Mouse (Mus musculus): ENCODE data around the gene Rnaseh1. TPM values are rescaled to one million over a fixed set of nuclear protein-coding genes. Genes with fewer than 3 reads are reported as not detected.

The Rnaseh1 gene
- 10.1 and 10.5 TPM in 2 replicates for polyA plus RNA-seq (2015; fragmentation: Nextera tagmentation; extraction: Ambion mirVana)

GRCm38 (mm10) chr12:28649141-28650110, at the start of gene Rnaseh1:
Gene Rnaseh1 (plus strand): TSS chr12:28649602.
- Histone ChIP-seq H3K9me3 (replicated peaks; ENCODE audit: control insufficient read depth, low read length) (no peaks in the 10 kb centered on the region), H3K9ac (ENCODE audit: low read depth, low read length) (peak within 1 kb of the TSS; percentile 78), H3K27ac (ENCODE audit: low read length) (peak within 1 kb of the TSS; percentile 65; the same call in 1 of the 2 replicates), H3K4me3 (ENCODE audit: low read depth, low read length) (peak within 1 kb of the TSS; percentile 85), H3K27me3 (ENCODE audit: control insufficient read depth, insufficient read depth, low read depth, low read length) (no peaks in the 10 kb centered on the region), H3K36me3 (ENCODE audit: control insufficient read depth, insufficient read depth) (peaks cover under 1% of the 10 kb centered on the region; the same call in 1 of the 2 replicates), H3K4me2 (ENCODE audit: low read depth, low read length) (peak within 1 kb of the TSS; percentile 84), H3K4me1 (ENCODE audit: control insufficient read depth, low read depth, low read length) (peaks cover 10% of the 10 kb centered on the region)
- 2% methylated on average over 52 of the region's 52 CpGs for WGBS (ENCODE audit: insufficient replicate concordance)
- peak; percentile 92 for ATAC-seq (ENCODE audit: low read depth)

- Histone ChIP-seq H3K9ac (ENCODE audit: low read depth, low read length) (no peak overlapping the region), H3K9me3 (replicated peaks; ENCODE audit: control insufficient read depth, low read length) (no peaks in the 10 kb centered on the region), H3K36me3 (ENCODE audit: control insufficient read depth, insufficient read depth) (no peaks in the 10 kb centered on the region), H3K4me1 (ENCODE audit: control insufficient read depth, low read depth, low read length) (no peaks in the 10 kb centered on the region), H3K4me2 (ENCODE audit: low read depth, low read length) (no peak overlapping the region), H3K27ac (ENCODE audit: low read length) (no peak overlapping the region), H3K4me3 (ENCODE audit: low read depth, low read length) (no peak overlapping the region), H3K27me3 (ENCODE audit: control insufficient read depth, insufficient read depth, low read depth, low read length) (no peaks in the 10 kb centered on the region)
- ATAC-seq (ENCODE audit: low read depth), result no peak
- WGBS (ENCODE audit: insufficient replicate concordance), result 28% methylated on average over 4 of the region's 4 CpGs
These were observed 47.1 kb upstream of the Rnaseh1 start for GRCm38 (mm10) chr12:28602259-28602658.

- Histone ChIP-seq H3K4me3 (ENCODE audit: low read depth, low read length) (no peak overlapping the region), H3K27me3 (ENCODE audit: control insufficient read depth, insufficient read depth, low read depth, low read length) (no peaks in the 10 kb centered on the region), H3K4me1 (ENCODE audit: control insufficient read depth, low read depth, low read length) (no peaks in the 10 kb centered on the region), H3K9me3 (replicated peaks; ENCODE audit: control insufficient read depth, low read length) (no peaks in the 10 kb centered on the region), H3K27ac (ENCODE audit: low read length) (no peak overlapping the region), H3K4me2 (ENCODE audit: low read depth, low read length) (no peak overlapping the region), H3K9ac (ENCODE audit: low read depth, low read length) (no peak overlapping the region), H3K36me3 (ENCODE audit: control insufficient read depth, insufficient read depth) (no peaks in the 10 kb centered on the region)
- WGBS (ENCODE audit: insufficient replicate concordance), result 48% methylated on average over 1 of the region's 1 CpGs
- ATAC-seq (ENCODE audit: low read depth), result no peak
These were observed 45.9 kb upstream of the Rnaseh1 start for GRCm38 (mm10) chr12:28603494-28603893.

- no peak for ATAC-seq (ENCODE audit: low read depth)
- H3K36me3 ChIP-seq (ENCODE audit: control insufficient read depth, insufficient read depth), result no peaks in the 10 kb centered on the region
- H3K9ac ChIP-seq (ENCODE audit: low read depth, low read length), result no peak overlapping the region
- H3K27ac ChIP-seq (ENCODE audit: low read length), result no peak overlapping the region
- no peak overlapping the region for H3K4me2 ChIP-seq (ENCODE audit: low read depth, low read length)
- H3K9me3 ChIP-seq (replicated peaks; ENCODE audit: control insufficient read depth, low read length), result no peaks in the 10 kb centered on the region
- no peaks in the 10 kb centered on the region for H3K4me1 ChIP-seq (ENCODE audit: control insufficient read depth, low read depth, low read length)
- no peaks in the 10 kb centered on the region for H3K27me3 ChIP-seq (ENCODE audit: control insufficient read depth, insufficient read depth, low read depth, low read length)
- WGBS (ENCODE audit: insufficient replicate concordance), result 63% methylated on average over 17 of the region's 17 CpGs
- H3K4me3 ChIP-seq (ENCODE audit: low read depth, low read length), result no peak overlapping the region
These were observed 41.7 kb upstream of the Rnaseh1 start for GRCm38 (mm10) chr12:28607546-28608305.

- H3K27me3 ChIP-seq (ENCODE audit: control insufficient read depth, insufficient read depth, low read depth, low read length), result no peaks in the 10 kb centered on the region
- H3K27ac ChIP-seq (ENCODE audit: low read length), result no peak overlapping the region
- no peaks in the 10 kb centered on the region for H3K36me3 ChIP-seq (ENCODE audit: control insufficient read depth, insufficient read depth)
- H3K4me1 ChIP-seq (ENCODE audit: control insufficient read depth, low read depth, low read length), result no peaks in the 10 kb centered on the region
- no peak for ATAC-seq (ENCODE audit: low read depth)
- no peak overlapping the region for H3K4me3 ChIP-seq (ENCODE audit: low read depth, low read length)
- no peaks in the 10 kb centered on the region for H3K9me3 ChIP-seq (replicated peaks; ENCODE audit: control insufficient read depth, low read length)
- H3K4me2 ChIP-seq (ENCODE audit: low read depth, low read length), result no peak overlapping the region
- no peak overlapping the region for H3K9ac ChIP-seq (ENCODE audit: low read depth, low read length)
- 63% methylated on average over 6 of the region's 6 CpGs for WGBS (ENCODE audit: insufficient replicate concordance)
These were observed 37.0 kb upstream of the Rnaseh1 start for GRCm38 (mm10) chr12:28612391-28612790.

GRCm38 (mm10) chr12:28614401-28614800, 35.0 kb upstream of the Rnaseh1 start:
- Histone ChIP-seq H3K27me3 (ENCODE audit: control insufficient read depth, insufficient read depth, low read depth, low read length) (no peaks in the 10 kb centered on the region), H3K4me1 (ENCODE audit: control insufficient read depth, low read depth, low read length) (no peaks in the 10 kb centered on the region), H3K4me3 (ENCODE audit: low read depth, low read length) (no peak overlapping the region), H3K4me2 (ENCODE audit: low read depth, low read length) (no peak overlapping the region), H3K36me3 (ENCODE audit: control insufficient read depth, insufficient read depth) (no peaks in the 10 kb centered on the region), H3K27ac (ENCODE audit: low read length) (no peak overlapping the region), H3K9ac (ENCODE audit: low read depth, low read length) (no peak overlapping the region), H3K9me3 (replicated peaks; ENCODE audit: control insufficient read depth, low read length) (no peaks in the 10 kb centered on the region)
- WGBS (ENCODE audit: insufficient replicate concordance), result 48% methylated on average over 7 of the region's 7 CpGs
- ATAC-seq (ENCODE audit: low read depth), result no peak

- ATAC-seq (ENCODE audit: low read depth), result no peak
- Histone ChIP-seq H3K27ac (ENCODE audit: low read length) (no peak overlapping the region), H3K27me3 (ENCODE audit: control insufficient read depth, insufficient read depth, low read depth, low read length) (no peaks in the 10 kb centered on the region), H3K9me3 (replicated peaks; ENCODE audit: control insufficient read depth, low read length) (no peaks in the 10 kb centered on the region), H3K4me3 (ENCODE audit: low read depth, low read length) (no peak overlapping the region), H3K4me2 (ENCODE audit: low read depth, low read length) (no peak overlapping the region), H3K4me1 (ENCODE audit: control insufficient read depth, low read depth, low read length) (peaks cover 8% of the 10 kb centered on the region), H3K9ac (ENCODE audit: low read depth, low read length) (no peak overlapping the region), H3K36me3 (ENCODE audit: control insufficient read depth, insufficient read depth) (no peaks in the 10 kb centered on the region)
- 22% methylated on average over 4 of the region's 4 CpGs for WGBS (ENCODE audit: insufficient replicate concordance)
These were observed 32.1 kb upstream of the Rnaseh1 start for GRCm38 (mm10) chr12:28617297-28617696.

GRCm38 (mm10) chr12:28621451-28622166, 27.8 kb upstream of the Rnaseh1 start:
- Histone ChIP-seq H3K27me3 (ENCODE audit: control insufficient read depth, insufficient read depth, low read depth, low read length) (no peaks in the 10 kb centered on the region), H3K27ac (ENCODE audit: low read length) (no peak overlapping the region), H3K36me3 (ENCODE audit: control insufficient read depth, insufficient read depth) (no peaks in the 10 kb centered on the region), H3K4me2 (ENCODE audit: low read depth, low read length) (0 out of 2 replicates have a peak overlapping the region, but pooled peaks have one; percentile 15), H3K4me3 (ENCODE audit: low read depth, low read length) (peak overlapping the region; percentile 9; the same call in 1 of the 2 replicates), H3K9me3 (replicated peaks; ENCODE audit: control insufficient read depth, low read length) (no peaks in the 10 kb centered on the region), H3K9ac (ENCODE audit: low read depth, low read length) (no peak overlapping the region), H3K4me1 (ENCODE audit: control insufficient read depth, low read depth, low read length) (peaks cover 8% of the 10 kb centered on the region)
- WGBS (ENCODE audit: insufficient replicate concordance), result 16% methylated on average over 7 of the region's 7 CpGs
- ATAC-seq (ENCODE audit: low read depth), result no peak
